Mouse (Mus musculus) ES-E14 (cell line): ENCODE results near the gene Alx3.

ENCODE experiments used
- CHD2 ChIP-seq: IDR thresholded peaks from 2 replicates; pipeline ENCODE4 v1.6.1; 2014; ENCODE audit warnings: mild to moderate bottlenecking, low read depth, low read length, inconsistent platforms
- HCFC1 ChIP-seq: IDR thresholded peaks from 2 replicates; pipeline ENCODE4 v1.6.1; 2012; ENCODE audit warnings: low read length, inconsistent platforms, borderline replicate concordance; ENCODE audit not compliant: insufficient read depth
- MAFK ChIP-seq: IDR thresholded peaks from 2 replicates; pipeline ENCODE4 v1.6.1; 2014; ENCODE audit warnings: mild to moderate bottlenecking, low read depth, low read length, inconsistent platforms; ENCODE audit not compliant: insufficient read depth
- ZC3H11A ChIP-seq: IDR thresholded peaks from 2 replicates; pipeline ENCODE4 v1.6.1; 2012; ENCODE audit warnings: low read depth, mild to moderate bottlenecking, inconsistent platforms, low read length, borderline replicate concordance
- ZNF384 ChIP-seq: IDR thresholded peaks from 2 replicates; pipeline ENCODE4 v1.6.1; 2012; ENCODE audit warnings: low read depth, low read length, inconsistent platforms

GRCm38 (mm10) chr3:107630682-107631522 is 36.1 kb downstream of the Alx3 start, which contains the start of gene Gm10961:
- no peak for TF ChIP-seq HCFC1
- TF ChIP-seq MAFK = no peak
- no peak for TF ChIP-seq CHD2
- TF ChIP-seq ZNF384 = no peak
- no peak for TF ChIP-seq ZC3H11A
